Mouse (Mus musculus): ENCODE measurements at regions not wholly inside any gene's neighbourhood (a gene's known extent, or its start where the extent isn't known, plus 50 kb on each side); places are given as distances from the start of the nearest gene placed in this dataset.

DNA sequence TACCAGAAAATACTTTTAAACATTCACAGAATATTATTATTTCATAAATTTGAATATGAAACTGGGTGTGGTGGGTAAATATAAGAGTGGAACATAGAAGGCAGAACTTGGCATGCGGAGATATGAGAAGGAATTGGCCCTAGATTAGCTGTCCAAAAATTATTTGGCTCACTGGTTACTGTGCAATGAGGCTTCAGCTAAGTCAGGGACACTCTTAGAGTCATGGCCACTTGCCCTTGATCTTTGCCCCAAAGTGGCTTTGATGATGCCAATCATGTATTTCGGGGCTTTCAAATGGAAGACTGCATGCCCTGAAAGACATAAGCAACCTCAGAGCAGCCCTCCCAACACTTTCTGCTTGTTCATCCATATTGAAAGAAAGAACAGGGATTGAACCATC, 76.9 kb downstream of the Pxdc1 start:
- 86% methylated on average over 2 of the region's 2 CpGs for WGBS
- peak overlapping the region; percentile 64 for H3K27ac ChIP-seq (ENCODE audit: low read depth, low read length)
- H3K9me3 ChIP-seq (ENCODE audit: control insufficient read depth, low read length): no peaks in the 10 kb centered on the region

DNA sequence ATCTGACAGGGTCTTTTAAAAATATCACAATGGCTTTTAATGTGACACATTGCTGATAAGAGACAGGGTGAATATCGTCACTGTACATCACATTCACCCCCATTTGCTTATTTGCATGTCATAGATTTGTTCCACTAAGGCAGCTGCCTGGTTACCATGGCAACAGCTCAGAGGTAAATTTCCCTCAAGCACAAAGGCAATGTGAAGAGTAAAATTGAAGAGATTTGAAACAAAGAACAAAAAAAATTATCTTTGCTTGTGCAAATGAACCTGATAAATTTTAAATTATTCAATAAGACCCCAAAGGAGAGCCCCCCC, 77.3 kb downstream of the Pxdc1 start:
- 7% methylated on average over 1 of the region's 1 CpGs for WGBS
- Histone ChIP-seq H3K27ac (ENCODE audit: low read depth, low read length) (peak overlapping the region; percentile 76), H3K4me2 (ENCODE audit: low read depth, low read length) (no peak overlapping the region), H3K36me3 (ENCODE audit: control insufficient read depth, insufficient read depth, low read length) (no peaks in the 10 kb centered on the region), H3K9ac (replicated peaks; ENCODE audit: low read depth, low read length) (no peak overlapping the region), H3K9me3 (ENCODE audit: control insufficient read depth, low read length) (no peaks in the 10 kb centered on the region), H3K4me3 (ENCODE audit: low read depth, low read length) (no peak overlapping the region), H3K27me3 (ENCODE audit: control insufficient read depth, insufficient read depth, low read length) (no peaks in the 10 kb centered on the region), H3K4me1 (ENCODE audit: control insufficient read depth, insufficient read depth, low read length) (no peaks in the 10 kb centered on the region; the same call in 1 of the 2 replicates)
- peak; percentile 94 for ATAC-seq (ENCODE audit: low read depth)

More for the DNA sequence above, 76.9 kb downstream of the Pxdc1 start:
- no peaks in the 10 kb centered on the region; the same call in 1 of the 2 replicates for H3K4me1 ChIP-seq (ENCODE audit: control insufficient read depth, insufficient read depth, low read length)
- ATAC-seq (ENCODE audit: low read depth): 0 out of 2 replicates have a peak, but pooled peaks have one; percentile 60
- no peaks in the 10 kb centered on the region for H3K36me3 ChIP-seq (ENCODE audit: control insufficient read depth, insufficient read depth, low read length)
- H3K27me3 ChIP-seq (ENCODE audit: control insufficient read depth, insufficient read depth, low read length): no peaks in the 10 kb centered on the region
- H3K4me2 ChIP-seq (ENCODE audit: low read depth, low read length): no peak overlapping the region
- H3K9ac ChIP-seq (replicated peaks; ENCODE audit: low read depth, low read length): no peak overlapping the region
- H3K4me3 ChIP-seq (ENCODE audit: low read depth, low read length): no peak overlapping the region

DNA sequence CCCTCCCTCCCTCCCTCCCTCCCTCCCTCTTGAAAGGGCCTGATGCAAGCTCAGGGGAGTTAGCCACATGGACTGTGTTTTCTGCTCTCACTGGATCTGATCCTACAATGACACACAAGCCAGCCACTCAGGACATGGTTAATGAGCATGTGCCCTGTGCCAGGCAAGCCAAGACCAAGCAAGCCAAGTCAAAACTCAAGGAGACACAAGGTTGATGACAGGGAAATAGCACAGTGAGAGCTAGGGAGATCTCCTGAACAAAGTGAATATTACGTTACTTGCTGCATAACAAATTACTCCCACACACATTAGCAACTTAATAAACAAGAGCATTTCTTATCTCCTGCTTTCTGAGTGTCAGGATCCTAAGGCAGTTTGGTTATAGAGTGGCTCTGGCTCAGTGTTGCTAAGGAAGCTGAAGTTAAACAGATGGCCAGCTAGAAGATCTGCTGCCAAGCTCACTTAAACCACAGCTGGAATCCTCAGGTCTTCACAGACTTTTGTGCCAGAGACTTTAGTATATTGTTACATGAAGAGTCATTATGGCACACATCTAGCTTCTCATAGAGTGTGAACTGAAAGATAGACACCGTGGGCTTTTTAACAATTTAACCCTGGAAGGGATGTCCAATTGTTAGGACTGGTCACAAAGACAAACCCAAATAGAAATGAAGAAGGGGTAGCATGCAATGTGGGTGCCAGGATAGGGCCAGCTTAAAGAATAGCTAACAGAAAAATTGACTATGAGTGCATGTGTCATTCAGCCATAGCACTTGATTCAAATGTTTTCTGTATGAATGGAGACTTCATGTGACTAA, 77.9 kb downstream of the Pxdc1 start:
- peak; percentile 71 for ATAC-seq (ENCODE audit: low read depth)
- no peaks in the 10 kb centered on the region; the same call in 1 of the 2 replicates for H3K4me1 ChIP-seq (ENCODE audit: control insufficient read depth, insufficient read depth, low read length)
- no peak overlapping the region for H3K4me3 ChIP-seq (ENCODE audit: low read depth, low read length)
- no peaks in the 10 kb centered on the region for H3K36me3 ChIP-seq (ENCODE audit: control insufficient read depth, insufficient read depth, low read length)
- no peaks in the 10 kb centered on the region for H3K9me3 ChIP-seq (ENCODE audit: control insufficient read depth, low read length)
- H3K27ac ChIP-seq (ENCODE audit: low read depth, low read length): peak overlapping the region; percentile 76
- no peak overlapping the region for H3K4me2 ChIP-seq (ENCODE audit: low read depth, low read length)
- no peaks in the 10 kb centered on the region for H3K27me3 ChIP-seq (ENCODE audit: control insufficient read depth, insufficient read depth, low read length)
- H3K9ac ChIP-seq (replicated peaks; ENCODE audit: low read depth, low read length): no peak overlapping the region
- WGBS: 55% methylated on average over 2 of the region's 2 CpGs

DNA sequence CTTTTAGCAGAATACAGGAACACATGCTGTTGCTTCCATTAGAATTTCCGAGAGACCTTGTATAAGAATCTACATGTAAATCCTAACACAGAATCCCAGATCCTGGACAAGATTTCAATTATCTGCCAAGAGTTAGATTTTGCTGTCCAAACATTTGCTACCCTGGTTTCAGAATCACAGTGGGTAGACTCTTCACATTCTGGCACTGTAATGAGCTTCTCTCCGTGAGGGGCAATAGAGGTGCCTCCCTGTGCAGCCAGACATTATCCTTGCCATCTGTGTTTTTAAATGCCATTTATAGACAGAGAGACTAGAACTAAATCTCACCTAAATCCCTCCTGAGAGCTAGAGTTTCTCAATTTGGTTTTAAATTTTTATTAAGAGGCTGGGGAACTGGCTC, 84.0 kb downstream of the Pxdc1 start:
- ATAC-seq (ENCODE audit: low read depth): no peak
- no peaks in the 10 kb centered on the region for H3K27me3 ChIP-seq (ENCODE audit: control insufficient read depth, insufficient read depth, low read length)
- no peaks in the 10 kb centered on the region for H3K4me1 ChIP-seq (ENCODE audit: control insufficient read depth, insufficient read depth, low read length)

DNA sequence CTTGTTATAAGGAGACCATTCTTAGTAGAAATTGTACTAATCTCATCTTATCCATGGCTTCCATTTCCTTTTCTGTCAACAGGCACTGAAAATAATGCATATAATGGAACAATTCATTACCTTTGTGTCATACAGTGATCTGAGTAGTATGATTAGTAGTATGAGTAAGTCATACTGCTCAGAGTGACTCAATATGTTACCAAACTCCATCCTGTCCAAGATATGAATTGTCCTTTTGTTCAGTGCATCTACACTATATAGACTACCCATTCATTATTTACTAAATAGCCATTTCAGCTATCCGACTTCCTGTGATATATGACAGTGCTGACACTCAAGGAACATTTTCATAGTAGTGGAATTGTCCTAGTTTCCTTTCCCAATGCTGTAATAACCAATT, 86.6 kb downstream of the Pxdc1 start:
- Histone ChIP-seq H3K4me2 (ENCODE audit: low read depth, low read length) (no peak overlapping the region), H3K36me3 (ENCODE audit: control insufficient read depth, insufficient read depth, low read length) (no peaks in the 10 kb centered on the region), H3K27ac (ENCODE audit: low read depth, low read length) (no peak overlapping the region), H3K27me3 (ENCODE audit: control insufficient read depth, insufficient read depth, low read length) (no peaks in the 10 kb centered on the region), H3K9me3 (ENCODE audit: control insufficient read depth, low read length) (no peaks in the 10 kb centered on the region), H3K4me1 (ENCODE audit: control insufficient read depth, insufficient read depth, low read length) (no peaks in the 10 kb centered on the region), H3K9ac (replicated peaks; ENCODE audit: low read depth, low read length) (no peak overlapping the region), H3K4me3 (ENCODE audit: low read depth, low read length) (no peak overlapping the region)
- 82% methylated on average over 1 of the region's 1 CpGs for WGBS
- ATAC-seq (ENCODE audit: low read depth): no peak

More for the DNA sequence above, 84.0 kb downstream of the Pxdc1 start:
- Histone ChIP-seq H3K4me2 (ENCODE audit: low read depth, low read length) (no peak overlapping the region), H3K9ac (replicated peaks; ENCODE audit: low read depth, low read length) (no peak overlapping the region), H3K4me3 (ENCODE audit: low read depth, low read length) (no peak overlapping the region), H3K27ac (ENCODE audit: low read depth, low read length) (no peak overlapping the region), H3K9me3 (ENCODE audit: control insufficient read depth, low read length) (no peaks in the 10 kb centered on the region), H3K36me3 (ENCODE audit: control insufficient read depth, insufficient read depth, low read length) (no peaks in the 10 kb centered on the region)
- WGBS: 68% methylated on average over 2 of the region's 2 CpGs

DNA sequence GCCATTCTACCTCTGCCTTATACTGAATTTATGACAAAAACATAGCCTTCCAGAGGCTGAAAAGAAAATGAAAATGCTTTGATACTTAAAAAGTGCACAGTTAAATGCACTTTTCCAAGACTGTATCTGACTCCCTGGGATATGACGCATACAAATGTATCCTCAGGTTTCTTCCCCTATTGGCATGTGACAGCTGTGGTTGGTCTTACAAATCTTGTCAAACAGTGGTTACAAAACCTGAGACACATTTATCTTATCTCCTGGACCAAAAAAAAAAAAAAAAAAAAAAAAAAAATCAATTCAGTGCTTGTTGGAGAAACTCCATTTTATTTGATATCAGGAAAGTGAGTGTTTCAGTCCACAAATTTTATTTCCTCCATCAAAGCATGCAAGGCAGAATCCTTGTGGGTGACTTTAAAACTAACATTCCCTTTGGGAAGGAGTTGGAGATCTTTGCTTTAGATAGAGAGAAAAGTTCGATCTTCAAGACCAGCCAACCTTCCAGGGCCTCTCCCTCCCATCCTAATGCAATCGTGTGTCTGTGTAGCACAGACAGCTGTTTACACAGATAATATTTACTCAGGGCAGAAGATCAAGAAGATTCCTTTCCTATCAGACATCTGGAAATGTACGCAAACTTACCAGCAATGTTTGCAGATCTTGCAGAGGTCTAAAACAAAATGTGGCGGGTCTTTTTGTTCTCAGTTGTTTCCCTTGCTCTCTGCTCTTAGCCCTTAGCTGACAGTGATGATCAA, 103.0 kb downstream of the Pxdc1 start:
- Histone ChIP-seq H3K9me3 (ENCODE audit: control insufficient read depth, low read length) (no peaks in the 10 kb centered on the region), H3K4me3 (ENCODE audit: low read depth, low read length) (no peak overlapping the region), H3K27me3 (ENCODE audit: control insufficient read depth, insufficient read depth, low read length) (no peaks in the 10 kb centered on the region), H3K27ac (ENCODE audit: low read depth, low read length) (no peak overlapping the region), H3K36me3 (ENCODE audit: control insufficient read depth, insufficient read depth, low read length) (no peaks in the 10 kb centered on the region), H3K4me1 (ENCODE audit: control insufficient read depth, insufficient read depth, low read length) (no peaks in the 10 kb centered on the region), H3K9ac (replicated peaks; ENCODE audit: low read depth, low read length) (no peak overlapping the region), H3K4me2 (ENCODE audit: low read depth, low read length) (no peak overlapping the region)
- 82% methylated on average over 5 of the region's 5 CpGs for WGBS
- no peak for ATAC-seq (ENCODE audit: low read depth)

DNA sequence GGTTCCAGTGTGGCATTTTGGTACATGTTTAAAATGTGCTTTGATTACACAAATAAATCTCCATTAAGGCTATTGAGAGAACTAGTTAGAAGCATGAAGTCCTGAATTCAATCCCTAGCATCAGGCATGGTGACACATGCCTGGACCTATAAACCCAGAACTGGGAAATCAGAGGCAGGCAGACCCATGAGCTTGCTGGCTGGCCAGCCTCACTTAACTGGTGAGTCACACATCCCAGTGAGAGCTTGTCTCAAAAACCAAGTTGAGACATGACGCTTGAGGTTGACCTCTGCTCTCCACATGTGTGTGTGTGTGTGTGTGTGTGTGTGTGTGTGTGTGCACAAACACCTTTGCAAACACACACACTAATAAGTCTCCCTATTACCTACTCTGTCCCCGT, 112.6 kb downstream of the Pxdc1 start:
- no peak overlapping the region for H3K9ac ChIP-seq (replicated peaks; ENCODE audit: low read depth, low read length)
- 97% methylated on average over 2 of the region's 2 CpGs for WGBS
- ATAC-seq (ENCODE audit: low read depth): no peak
- H3K4me2 ChIP-seq (ENCODE audit: low read depth, low read length): no peak overlapping the region
- no peak overlapping the region for H3K27ac ChIP-seq (ENCODE audit: low read depth, low read length)
- H3K27me3 ChIP-seq (ENCODE audit: control insufficient read depth, insufficient read depth, low read length): no peaks in the 10 kb centered on the region
- no peak overlapping the region for H3K4me3 ChIP-seq (ENCODE audit: low read depth, low read length)
- H3K9me3 ChIP-seq (ENCODE audit: control insufficient read depth, low read length): no peaks in the 10 kb centered on the region
- H3K36me3 ChIP-seq (ENCODE audit: control insufficient read depth, insufficient read depth, low read length): no peaks in the 10 kb centered on the region
- H3K4me1 ChIP-seq (ENCODE audit: control insufficient read depth, insufficient read depth, low read length): no peaks in the 10 kb centered on the region

DNA sequence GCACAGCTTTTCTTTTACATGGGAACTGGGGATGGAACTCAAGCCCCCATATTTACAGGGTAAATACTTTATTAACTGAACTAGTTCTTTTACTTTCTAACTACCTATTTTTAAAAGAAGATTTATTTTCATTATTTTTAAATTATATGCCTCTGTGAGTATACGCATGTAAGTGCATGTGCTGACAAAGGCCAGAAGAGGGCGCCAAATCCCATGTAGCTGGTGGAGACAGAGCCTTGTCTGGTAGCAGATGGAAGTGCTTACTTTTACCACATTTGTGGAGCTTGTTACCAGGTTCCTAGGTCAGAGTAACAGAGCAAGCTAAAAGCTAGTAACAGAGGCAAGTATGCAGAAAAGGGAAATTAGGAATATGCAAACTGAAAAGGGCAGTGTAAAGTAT, 119.4 kb downstream of the Pxdc1 start:
- H3K9ac ChIP-seq (replicated peaks; ENCODE audit: low read depth, low read length): no peak overlapping the region
- no peaks in the 10 kb centered on the region for H3K4me1 ChIP-seq (ENCODE audit: control insufficient read depth, insufficient read depth, low read length)
- H3K27ac ChIP-seq (ENCODE audit: low read depth, low read length): no peak overlapping the region
- H3K27me3 ChIP-seq (ENCODE audit: control insufficient read depth, insufficient read depth, low read length): no peaks in the 10 kb centered on the region
- ATAC-seq (ENCODE audit: low read depth): no peak
- H3K4me3 ChIP-seq (ENCODE audit: low read depth, low read length): no peak overlapping the region
- H3K36me3 ChIP-seq (ENCODE audit: control insufficient read depth, insufficient read depth, low read length): no peaks in the 10 kb centered on the region
- H3K9me3 ChIP-seq (ENCODE audit: control insufficient read depth, low read length): no peaks in the 10 kb centered on the region
- 82% methylated on average over 2 of the region's 2 CpGs for WGBS
- H3K4me2 ChIP-seq (ENCODE audit: low read depth, low read length): no peak overlapping the region

DNA sequence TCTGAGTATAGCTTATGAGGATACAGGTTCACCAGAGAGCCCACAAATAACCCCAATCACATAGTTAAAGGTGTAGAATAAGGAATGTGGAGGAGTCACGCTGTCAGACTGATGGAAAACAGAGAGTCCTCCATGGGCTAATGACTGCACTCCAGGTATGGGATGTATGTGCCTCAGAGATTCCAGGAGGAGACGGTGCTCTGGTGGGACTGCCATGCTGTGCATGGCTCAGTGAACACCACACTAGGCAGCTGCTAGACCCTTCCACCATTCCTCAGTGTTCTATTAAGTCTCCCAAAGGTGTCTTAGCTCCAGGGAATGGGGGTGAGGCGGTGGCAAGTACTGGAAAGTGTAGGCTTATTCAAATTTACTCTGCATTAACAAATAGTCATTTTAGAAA, 142.0 kb downstream of the Pxdc1 start:
- no peak overlapping the region for H3K9ac ChIP-seq (replicated peaks; ENCODE audit: low read depth, low read length)
- H3K4me1 ChIP-seq (ENCODE audit: control insufficient read depth, insufficient read depth, low read length): no peaks in the 10 kb centered on the region
- 91% methylated on average over 3 of the region's 3 CpGs for WGBS
- no peaks in the 10 kb centered on the region for H3K36me3 ChIP-seq (ENCODE audit: control insufficient read depth, insufficient read depth, low read length)
- no peak overlapping the region for H3K4me2 ChIP-seq (ENCODE audit: low read depth, low read length)
- no peak for ATAC-seq (ENCODE audit: low read depth)
- no peaks in the 10 kb centered on the region for H3K27me3 ChIP-seq (ENCODE audit: control insufficient read depth, insufficient read depth, low read length)
- H3K9me3 ChIP-seq (ENCODE audit: control insufficient read depth, low read length): no peaks in the 10 kb centered on the region
- H3K27ac ChIP-seq (ENCODE audit: low read depth, low read length): no peak overlapping the region
- no peak overlapping the region for H3K4me3 ChIP-seq (ENCODE audit: low read depth, low read length)

Data from neural tube, embryonic 14.5 days (tissue).